Mouse (Mus musculus) regulatory T cell (primary cell): ENCODE data around the gene Zbp1.

Experiments used
- in situ Hi-C: fragments of 300-600 bp; cut with MboI, MseI; formaldehyde crosslinking; loops from one replicate; pipeline ENCODE4 v1.15.1; 2025; ENCODE audit warnings: high pct_unique_total_duplicates

The Zbp1 gene

DNA sequence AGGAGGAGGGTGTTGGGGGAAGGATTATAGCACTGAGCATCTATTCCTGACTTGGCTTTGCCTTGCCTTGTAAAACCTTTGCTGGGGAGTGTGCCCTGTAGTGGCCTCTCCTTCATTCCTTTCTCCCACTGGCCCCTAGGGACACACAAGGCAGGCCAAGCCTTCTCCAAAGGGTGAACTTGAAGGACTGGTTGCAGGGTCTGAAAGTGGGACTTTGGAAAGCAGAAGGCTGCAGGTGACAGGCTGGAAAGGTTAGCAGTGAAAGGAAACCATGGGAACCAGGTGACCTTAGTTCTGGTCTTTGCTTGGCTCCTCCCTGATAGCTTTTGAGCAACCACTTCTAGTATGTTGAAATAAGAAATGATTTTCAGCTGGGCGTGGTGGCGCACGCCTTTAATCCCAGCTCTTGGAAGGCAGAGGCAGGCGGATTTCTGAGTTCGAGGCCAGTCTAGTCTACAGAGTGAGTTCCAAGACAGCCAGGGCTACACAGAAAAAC is 912 bp downstream of the Zbp1 start:
- in situ Hi-C loops = loop anchor here (5.0 to 25.0 kb wide), 2 partner anchors 239 to 1394 kb away; no protein-coding TSS in a partner anchor

DNA sequence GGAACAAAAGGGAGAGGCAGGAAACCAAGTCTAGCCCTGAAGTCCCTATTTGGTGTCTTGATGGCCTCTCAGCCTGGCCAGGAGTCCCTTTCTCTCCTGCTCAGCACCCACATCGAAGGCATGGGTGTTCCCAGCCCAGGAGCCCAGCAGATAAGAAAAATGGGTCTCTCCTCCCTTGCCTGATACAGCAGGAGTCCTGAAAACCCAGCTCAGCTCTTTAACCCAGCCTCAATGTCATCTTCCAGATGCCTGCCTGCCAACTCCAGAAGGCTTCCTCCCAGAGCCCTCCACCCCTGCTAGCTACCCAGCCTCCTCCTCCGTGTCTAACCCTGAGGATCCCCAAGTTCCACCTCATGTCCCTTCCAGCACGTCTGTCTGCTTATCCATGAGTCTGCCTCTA is 1.5 kb downstream of the Zbp1 start:
- in situ Hi-C loops = loop anchor here (5.0 to 25.0 kb wide), 2 partner anchors 240 to 1395 kb away; no protein-coding TSS in a partner anchor

DNA sequence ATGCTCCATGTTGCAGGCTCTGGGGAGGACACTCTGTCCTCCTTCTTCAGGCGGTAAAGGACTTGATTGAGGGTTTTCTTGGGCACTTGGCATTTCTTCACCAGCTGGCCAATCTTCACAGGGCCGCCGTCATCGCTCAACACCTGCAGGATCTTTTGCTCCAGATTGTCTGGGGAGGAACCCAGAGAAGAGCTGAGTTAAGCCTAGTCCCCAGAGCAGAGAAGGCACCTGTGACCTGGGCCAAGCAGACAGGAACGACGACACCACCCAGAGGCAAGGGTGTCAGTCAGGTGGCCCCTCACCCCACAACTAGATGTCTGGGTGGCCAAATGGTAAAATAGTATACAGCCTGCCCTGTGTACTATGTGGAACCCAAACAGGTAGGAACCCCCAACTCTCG is 1.9 kb downstream of the Zbp1 start:
- in situ Hi-C loops = loop anchor here (5.0 to 25.0 kb wide), 2 partner anchors 240 to 1395 kb away; no protein-coding TSS in a partner anchor

DNA sequence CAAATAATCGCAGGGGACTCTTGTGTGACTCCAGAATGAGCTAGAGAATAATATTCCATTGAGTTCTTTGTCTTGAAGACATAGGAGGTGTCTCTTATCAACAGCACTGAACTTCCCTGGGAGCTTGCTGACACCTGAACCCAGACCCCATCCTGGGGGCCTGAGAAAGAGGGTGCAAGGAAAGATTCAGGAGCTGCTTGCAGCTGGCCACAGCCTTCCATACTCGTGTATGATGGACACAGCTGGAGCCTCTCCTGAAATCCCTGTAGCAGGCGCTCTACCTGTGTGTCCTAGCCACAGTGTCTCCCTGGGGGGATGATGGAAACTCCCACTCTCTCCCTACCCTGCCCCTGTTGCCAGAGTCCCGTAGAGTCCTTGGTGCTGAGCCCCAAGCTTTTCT is 6.5 kb downstream of the Zbp1 start:
- in situ Hi-C loops = loop anchor here (25.0 kb wide), 1 partner anchor 1400 kb away; no protein-coding TSS in a partner anchor

DNA sequence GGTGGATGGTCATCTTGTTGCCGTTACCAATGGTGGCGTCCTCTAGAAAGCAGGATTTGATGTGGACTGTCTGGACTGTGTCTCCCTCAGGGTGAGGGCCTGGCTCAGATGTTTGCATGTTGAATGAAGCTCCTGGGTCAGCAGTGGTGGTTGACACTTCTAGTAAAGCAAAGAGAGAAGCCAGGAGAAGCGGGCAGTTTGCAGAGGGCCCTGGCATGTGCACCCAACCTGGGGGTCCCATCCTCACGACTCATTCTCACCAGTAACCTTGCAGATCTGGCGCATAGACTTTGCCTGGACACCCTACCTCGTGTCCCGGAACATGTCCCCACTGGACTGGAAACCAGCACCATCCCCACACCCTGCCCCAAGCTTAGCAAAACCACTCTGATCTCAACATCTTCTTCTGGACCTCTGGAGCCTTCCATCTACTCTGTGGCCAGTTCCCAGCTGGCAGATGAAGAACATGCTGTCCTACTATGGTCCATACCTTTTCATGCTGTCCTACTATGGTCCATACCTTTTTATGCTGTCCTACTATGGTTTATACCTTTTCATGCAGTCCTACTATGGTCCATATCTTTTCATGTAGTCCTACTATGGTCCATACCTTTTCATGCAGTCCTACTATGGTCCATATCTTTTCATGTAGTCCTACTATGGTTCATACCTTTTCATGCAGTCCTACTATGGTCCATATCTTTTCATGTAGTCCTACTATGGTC is 9.5 kb downstream of the Zbp1 start:
- in situ Hi-C loops = loop anchor here (25.0 kb wide), 1 partner anchor 1403 kb away; no protein-coding TSS in a partner anchor

DNA sequence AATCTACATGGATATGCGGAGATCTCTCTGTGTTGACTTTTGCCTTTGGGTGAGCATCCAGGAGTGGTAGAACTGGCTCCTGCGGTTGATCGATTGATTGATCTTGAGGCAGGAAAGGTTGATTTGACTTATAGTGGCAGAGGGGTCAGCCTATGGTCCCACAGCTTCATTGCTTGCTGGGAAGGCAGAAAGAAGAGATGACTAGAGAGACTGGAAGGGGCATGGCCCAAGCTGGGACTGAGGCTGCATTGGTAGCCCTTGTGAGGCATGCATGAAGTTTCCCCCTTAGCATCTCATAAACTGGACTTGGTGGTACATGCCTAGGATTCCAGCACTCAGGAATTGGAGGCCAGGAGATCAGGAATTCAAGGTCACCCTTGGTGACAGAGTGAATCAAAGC is 11.7 kb downstream of the Zbp1 start:
- in situ Hi-C loops = loop anchor here (25.0 kb wide), 1 partner anchor 1405 kb away; no protein-coding TSS in a partner anchor

DNA sequence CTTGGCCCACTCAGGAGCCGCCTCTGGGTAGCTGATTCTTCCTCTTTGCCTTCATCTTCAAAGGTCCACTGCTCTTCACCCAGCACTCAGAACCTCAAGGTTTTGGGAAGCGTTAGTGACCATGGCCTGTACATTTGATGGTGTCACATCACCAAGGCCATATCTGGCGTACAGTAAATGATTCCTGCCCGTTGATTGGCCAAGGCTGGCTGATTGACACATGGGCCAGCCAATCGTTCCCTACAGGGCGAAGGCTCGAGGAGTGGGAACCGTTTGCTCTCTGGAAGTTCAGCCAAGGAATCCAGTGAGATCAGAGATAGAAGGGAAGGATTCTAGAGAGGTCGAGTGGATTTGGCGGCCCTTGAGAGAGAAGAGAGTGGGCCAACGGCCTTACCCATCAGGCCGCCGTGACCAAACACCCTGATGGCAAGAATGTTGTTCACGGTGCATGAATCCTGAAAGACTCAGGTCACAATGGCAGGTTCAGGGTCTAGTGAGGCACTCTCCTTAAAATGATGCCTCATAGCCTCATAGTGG is 13.1 kb downstream of the Zbp1 start:
- in situ Hi-C loops = loop anchor here (25.0 kb wide), 1 partner anchor 1407 kb away; no protein-coding TSS in a partner anchor

DNA sequence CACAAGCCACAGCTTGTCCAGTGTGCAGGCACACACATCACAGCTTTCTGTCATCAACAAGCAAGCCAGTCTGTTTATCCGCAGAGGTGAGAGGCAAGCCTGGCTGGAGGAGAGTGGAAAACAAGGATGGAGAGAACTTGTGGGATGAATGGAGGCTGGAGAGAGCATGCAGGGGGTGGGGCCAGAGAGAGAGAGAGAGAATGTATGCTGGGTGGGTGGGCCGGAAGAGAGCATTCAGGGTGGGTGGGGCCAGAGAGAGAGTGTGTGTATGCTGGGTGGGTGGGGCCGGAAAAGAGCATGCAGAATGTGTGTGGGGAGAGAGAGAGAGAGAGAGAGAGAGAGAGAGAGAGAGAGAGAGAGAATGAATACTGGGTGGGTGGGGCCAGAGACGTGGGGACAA is 14.1 kb downstream of the Zbp1 start:
- in situ Hi-C loops = loop anchor here (5.0 to 25.0 kb wide), 2 partner anchors 698 to 1408 kb away; no protein-coding TSS in a partner anchor

DNA sequence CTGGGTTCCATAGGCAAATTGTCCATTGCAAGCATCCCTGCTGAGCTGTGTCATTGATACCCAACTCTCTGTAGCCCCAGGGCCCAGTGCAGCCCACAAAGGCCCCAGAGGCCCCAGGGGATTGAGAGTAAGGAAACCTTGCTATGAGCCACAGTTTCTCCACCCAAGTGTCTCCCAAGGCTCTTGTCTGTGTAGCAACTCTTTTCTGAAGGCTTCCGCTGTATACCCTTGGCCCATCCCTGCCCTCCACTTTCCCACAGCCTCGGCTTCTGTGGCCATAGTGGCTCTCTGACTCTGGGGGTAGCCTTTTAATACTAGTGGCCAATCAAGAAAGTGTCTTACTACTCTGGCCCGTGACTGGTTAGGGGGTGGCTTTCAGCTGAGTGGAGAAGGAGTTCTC is 15.0 kb downstream of the Zbp1 start:
- in situ Hi-C loops = loop anchor here (5.0 to 25.0 kb wide), 2 partner anchors 699 to 1409 kb away; no protein-coding TSS in a partner anchor

DNA sequence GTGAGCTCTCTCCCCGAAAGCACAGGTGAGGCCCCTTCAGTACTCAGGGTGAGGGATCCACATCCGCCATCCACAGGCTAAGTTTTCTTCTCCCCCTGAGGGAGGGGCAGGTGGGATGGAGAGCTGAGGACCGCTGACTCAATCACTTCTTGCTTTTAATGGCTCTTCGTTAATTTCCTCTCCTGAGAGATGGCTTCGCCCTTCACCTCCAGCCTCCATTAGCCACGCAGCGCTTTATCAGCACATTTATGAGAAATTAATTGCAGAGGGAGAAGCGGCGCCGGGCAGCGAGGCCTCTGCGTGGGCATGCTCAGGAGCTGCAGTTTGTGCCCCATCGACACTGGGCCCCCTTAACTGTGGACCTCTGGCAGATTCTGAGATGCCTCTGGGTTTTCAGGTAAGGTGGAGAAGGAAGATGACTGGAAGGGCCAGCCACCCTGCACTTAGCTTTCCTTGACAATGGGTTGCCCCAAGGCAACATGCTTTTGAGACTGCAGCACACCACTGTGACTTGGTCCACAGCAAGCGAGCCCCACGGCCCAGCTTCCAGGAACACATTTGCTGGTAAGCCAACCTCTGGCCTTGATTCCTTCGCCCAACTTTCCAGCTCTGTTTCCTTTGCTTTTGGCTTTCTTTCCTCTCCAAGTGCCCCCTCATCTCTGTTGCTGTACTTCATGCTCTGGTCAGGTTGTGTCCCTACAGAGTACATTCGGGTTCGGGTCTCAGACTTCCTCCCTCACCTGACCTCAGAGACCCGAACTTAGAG is 15.6 kb downstream of the Zbp1 start:
- in situ Hi-C loops = loop anchor here (5.0 to 25.0 kb wide), 2 partner anchors 699 to 1409 kb away; no protein-coding TSS in a partner anchor

DNA sequence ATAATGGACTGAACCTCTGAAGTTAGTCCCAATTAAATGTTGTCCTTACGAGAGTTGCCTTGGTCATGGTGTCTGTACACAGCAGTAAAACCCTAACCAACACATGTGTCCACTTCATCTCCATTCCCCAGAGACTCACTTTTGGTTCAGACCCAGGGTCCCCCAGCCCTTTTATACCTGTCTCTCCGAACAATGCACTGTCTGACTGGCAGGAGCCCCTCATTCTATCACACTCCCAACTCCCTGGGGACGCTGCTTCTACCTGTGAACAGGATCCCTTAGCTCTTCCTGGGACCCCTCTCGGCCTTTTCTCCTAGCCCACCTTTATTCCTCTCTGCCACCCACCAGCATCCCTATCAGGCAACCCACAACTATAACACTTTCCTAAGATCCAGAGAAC is 23.9 kb downstream of the Zbp1 start:
- in situ Hi-C loops = no loop called here

DNA sequence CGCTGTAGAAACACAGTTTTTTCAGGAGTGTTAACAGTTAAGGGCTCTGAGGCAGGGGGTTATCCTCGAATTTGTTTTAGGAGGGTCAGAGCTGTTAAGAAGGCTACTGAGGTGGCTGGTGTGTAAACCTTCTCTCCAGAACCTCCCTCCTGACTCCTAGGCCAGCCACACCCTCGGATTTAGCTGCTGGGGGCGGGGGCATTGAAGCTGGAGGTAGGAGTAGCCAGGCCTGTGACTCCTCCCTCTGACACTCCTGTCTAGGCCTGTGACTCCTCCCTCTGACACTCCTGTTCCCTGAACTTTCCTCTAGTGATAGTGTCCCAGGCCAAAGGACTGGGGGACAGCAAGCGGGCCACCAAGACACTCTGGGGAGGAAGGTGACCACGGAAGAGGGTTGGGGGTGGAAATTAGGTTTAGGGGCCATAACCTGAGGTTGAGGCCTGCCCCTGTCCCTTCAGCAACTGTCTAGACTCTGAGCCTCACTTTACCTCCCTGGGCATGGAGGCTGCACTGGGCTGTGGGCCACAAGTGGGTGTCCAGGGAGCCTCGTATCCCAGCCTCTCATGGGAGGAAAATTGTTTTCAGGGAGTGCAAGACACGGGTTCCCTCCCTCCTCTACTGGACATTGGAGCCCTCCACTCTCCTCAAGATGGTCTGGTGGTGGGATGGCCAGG is 31.4 kb downstream of the Zbp1 start:
- in situ Hi-C loops = no loop called here

DNA sequence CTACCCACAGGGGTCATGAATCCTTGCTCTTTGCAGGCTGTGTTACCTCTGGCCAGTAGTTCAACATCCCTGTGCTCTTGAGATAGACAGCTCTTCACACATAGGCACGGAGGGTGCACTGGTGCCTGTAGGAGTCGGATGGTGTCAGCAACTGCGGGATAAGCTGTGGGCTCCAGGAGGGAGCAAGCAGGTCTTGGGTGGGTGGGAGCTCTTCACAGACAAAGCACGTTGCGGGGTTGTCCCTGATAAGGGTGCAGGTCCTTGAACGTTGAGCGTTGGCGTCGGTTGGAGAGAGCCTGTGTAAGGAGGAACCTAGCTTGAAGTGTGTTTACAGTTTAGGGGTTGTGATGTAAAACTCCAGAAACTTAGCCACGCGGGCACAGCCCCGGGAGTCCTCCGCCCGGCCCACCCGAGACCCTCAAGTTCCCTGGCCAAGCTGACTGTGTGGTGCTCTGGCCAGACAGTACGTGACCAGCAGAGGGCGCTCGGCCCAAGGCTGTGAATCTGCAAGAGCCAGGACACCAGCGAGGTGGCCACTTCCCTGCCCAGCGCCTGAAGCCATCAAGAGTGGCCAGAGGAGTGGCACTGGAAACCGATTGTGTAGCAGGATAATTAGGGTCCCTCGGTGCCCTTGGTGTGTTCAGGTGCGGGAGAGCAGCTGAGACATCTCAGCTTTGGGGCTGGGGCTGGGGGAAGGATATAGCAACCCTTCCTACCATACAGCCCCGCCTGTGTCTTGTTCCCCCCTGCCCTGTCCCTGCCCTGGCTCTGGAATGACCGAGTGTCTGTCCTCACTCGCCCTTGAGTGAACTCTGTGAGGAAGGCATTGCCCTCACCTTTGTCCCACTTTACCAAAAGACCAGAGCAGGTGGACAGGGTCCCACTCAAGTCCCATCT is 32.4 kb downstream of the Zbp1 start:
- in situ Hi-C loops = no loop called here

DNA sequence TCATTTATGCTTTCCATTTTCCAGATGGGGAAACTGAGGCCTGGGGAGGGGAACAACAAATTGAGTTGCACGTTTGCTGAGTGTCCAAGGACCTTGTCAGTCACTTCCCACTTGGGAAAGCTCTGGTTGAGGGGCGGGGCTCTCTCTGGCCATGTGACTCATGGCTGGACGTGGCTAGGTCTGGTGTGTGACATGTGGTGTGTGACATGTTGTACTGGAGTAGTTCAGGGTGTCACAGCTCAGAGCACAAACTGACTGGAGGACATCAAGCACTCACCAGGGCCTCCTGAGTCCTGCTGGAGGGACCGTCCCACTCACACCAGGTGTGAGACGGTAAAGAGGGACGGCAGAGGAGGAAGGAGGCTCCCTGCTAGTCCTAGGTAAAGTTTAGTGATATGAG is 33.4 kb downstream of the Zbp1 start:
- in situ Hi-C loops = no loop called here

DNA sequence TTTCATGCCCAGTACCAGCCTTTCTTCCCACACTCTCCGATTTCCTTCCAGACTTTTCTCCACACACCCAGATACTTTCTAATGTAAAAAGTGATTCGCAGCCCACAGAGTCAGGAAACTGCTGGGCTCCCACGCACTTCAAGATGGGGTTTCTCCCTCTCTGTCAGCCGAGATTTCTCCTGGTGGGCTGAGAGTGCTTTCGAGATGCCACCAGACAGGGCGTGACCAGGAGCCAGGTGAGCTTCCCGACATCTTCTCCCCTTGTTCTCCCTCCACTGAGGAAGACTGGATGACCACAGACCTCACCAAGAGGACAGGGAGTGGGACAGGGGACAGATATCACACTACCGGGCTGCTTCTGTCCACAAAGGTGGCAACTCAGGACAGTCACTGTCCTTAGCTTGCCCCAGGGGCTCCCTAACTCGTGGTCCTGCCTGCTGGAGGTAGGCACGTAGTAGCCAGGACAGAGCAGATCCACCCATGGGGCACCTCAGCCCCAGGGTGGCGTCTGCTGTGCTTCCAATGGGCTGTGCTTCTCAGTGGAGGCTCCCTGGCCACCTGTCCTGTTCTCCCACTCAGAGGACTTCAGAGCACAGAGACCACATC is 34.1 kb downstream of the Zbp1 start:
- in situ Hi-C loops = loop anchor here (5.0 kb wide), 2 partner anchors 77 to 363 kb away; no protein-coding TSS in a partner anchor

DNA sequence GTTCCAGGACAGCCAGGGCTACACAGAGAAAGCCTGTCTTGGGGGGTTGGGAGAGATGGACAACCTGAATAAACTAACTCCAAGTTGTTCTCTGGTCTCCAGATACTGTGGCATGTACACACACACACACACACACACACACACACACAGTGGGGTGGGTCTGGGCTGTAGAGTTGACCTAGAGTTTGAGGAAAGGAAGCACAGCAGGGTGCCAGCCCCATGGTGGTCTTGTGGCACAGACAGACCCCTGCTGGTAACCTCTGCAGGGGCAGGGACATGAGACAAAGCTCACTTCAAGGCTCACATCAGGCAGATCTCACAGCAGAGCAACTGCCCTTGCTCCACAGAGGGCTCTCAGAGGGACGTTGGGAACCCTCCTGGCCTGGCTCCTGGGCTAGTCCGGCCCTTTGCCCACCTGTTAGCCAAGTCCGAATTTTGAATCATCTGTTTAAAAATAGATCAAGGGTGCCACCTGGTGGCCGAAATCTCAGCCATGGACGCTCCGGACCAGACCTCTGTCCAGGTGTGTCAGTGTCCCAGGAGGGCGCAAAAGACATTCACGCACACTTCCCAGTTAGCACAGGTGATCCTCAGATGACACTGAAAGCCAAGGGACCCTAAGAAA is 34.8 kb downstream of the Zbp1 start:
- in situ Hi-C loops = loop anchor here (5.0 kb wide), 2 partner anchors 77 to 363 kb away; no protein-coding TSS in a partner anchor

DNA sequence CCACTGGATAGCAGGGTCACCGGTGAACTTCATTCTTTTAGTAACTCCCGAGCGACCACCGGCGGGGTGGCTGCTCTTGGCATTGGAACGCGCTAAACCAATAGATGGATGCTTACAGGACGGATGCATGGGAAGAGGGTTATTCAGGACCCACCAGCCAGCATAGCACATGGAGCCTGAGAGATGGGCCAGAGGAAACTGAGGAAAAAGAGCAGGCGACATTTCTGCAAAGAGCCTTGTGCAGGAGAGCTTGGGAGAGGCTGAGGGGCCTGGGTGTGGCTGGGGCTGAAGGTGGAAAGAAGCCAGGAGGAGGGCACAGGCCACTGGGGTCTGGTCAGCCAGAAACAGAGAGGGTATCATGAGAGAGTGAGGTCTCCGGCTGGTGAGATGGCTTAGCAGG is 35.4 kb downstream of the Zbp1 start:
- in situ Hi-C loops = loop anchor here (5.0 kb wide), 2 partner anchors 76 to 364 kb away; no protein-coding TSS in a partner anchor

DNA sequence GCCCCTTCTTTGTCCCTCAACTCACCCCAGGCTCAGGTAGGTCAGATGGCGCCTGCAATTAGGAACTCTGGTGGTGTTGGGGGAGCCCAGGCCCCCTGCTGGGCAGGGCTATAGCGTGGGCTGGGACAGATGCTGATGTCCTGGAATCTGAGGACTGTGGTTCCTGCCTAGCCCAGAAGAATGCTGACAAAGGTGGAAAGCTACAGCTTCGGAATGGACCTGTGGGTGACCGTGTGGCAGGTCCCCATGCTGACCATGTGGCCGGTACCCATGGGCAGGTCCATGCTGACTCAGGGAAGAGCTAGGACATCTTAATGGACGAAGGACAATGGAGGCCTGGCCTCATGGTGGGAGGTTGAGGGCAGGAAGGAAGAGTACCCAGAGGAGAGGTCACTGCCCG is 35.9 kb downstream of the Zbp1 start:
- in situ Hi-C loops = loop anchor here (5.0 kb wide), 2 partner anchors 75 to 365 kb away; no protein-coding TSS in a partner anchor

DNA sequence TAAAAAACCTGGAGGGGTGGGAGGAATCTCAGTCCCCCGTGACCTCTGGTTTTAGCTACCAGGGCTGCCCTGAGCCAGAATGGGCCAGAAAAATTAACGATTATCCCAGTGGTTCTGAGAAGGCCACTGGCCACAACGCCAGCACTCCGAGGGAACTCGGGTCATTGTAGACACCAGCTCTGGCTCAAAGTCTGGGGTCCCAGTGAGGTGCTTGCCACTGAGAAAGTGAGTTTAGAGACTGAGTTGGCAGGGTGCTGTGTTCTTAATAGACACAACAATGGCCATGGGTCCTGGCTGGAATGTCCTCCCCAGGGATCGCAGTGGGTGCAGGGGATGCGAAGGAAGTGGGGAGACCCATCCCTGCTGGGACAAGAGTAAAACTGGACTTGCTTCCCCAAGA is 36.8 kb downstream of the Zbp1 start:
- in situ Hi-C loops = loop anchor here (5.0 kb wide), 2 partner anchors 75 to 365 kb away; no protein-coding TSS in a partner anchor
